Mouse (Mus musculus) kidney, postnatal 0 days (tissue): ENCODE measurements around the gene Pla2g3. TPM values are rescaled to one million over a fixed set of nuclear protein-coding genes. Genes with fewer than 3 reads are reported as not detected.

Experiments
- ATAC-seq: fragments of 200-750 bp; cut with Nextera tagmentation; replicated peaks from 2 replicates; pipeline ENCODE4 v1.8.0; 2017; ENCODE audit warnings: low read depth, moderate number of reproducible peaks, moderate TSS enrichment, moderate library complexity; ENCODE audit not compliant: low FRiP score
- DNase-seq: peaks from one replicate; pipeline ENCODE4 v3.0.0-alpha.2; 2016; ENCODE audit warnings: low spot score
- H3K27ac ChIP-seq: fragments of 300-500 bp; sonication (generic); 2 replicates; pipeline ENCODE4 v1.5.1; 2014; ENCODE audit warnings: mild to moderate bottlenecking
- H3K27me3 ChIP-seq: fragments of 300-500 bp; sonication (generic); 2 replicates; pipeline ENCODE4 v1.6.1; 2014; ENCODE audit warnings: low read length, mixed read lengths; ENCODE audit not compliant: insufficient read depth
- H3K36me3 ChIP-seq: fragments of 300-500 bp; sonication (generic); 2 replicates; pipeline ENCODE4 v1.6.1; 2014; ENCODE audit warnings: low read length, mixed read lengths; ENCODE audit not compliant: insufficient read depth
- H3K4me1 ChIP-seq: fragments of 300-500 bp; sonication (generic); replicated peaks from 2 replicates; pipeline ENCODE4 v1.6.1; 2014; ENCODE audit warnings: antibody characterized with exemption, low read length, mixed read lengths; ENCODE audit not compliant: insufficient read depth
- H3K4me2 ChIP-seq: fragments of 300-500 bp; sonication (generic); 2 replicates; pipeline ENCODE4 v1.6.1; 2014; ENCODE audit warnings: mild to moderate bottlenecking, low read length, moderate library complexity, mixed read lengths
- H3K4me3 ChIP-seq: fragments of 300-500 bp; sonication (generic); replicated peaks from 2 replicates; pipeline ENCODE4 v1.5.1; 2014; ENCODE audit warnings: low read depth, low read length
- H3K9ac ChIP-seq: fragments of 300-500 bp; sonication (generic); 2 replicates; pipeline ENCODE4 v1.6.1; 2014; ENCODE audit warnings: low read depth, low read length
- H3K9me3 ChIP-seq: fragments of 300-500 bp; sonication (generic); replicated peaks from 2 replicates; pipeline ENCODE4 v1.6.1; 2016; ENCODE audit warnings: low read length, inconsistent platforms, mixed read lengths
- CTCF ChIP-seq: IDR thresholded peaks from 2 replicates; pipeline ENCODE4 v1.5.1; 2016; ENCODE audit warnings: antibody characterized with exemption, low read depth, mild to moderate bottlenecking, moderate library complexity
- WGBS: fragments of 180-500 bp; shearing (Covaris S2); extraction: QIAGEN DNeasy Blood & Tissue Kit; methylation state at CpG from one replicate; pipeline ENCODE4 v1.1.7; 2014; 5-methylcytosine and 5-hydroxymethylcytosine counted together
- polyA plus RNA-seq: library from polyadenylated mRNA; unstranded; fragments of >200 nt; fragmentation: Nextera tagmentation; extraction: Ambion mirVana; gene quantifications from 2 replicates; pipeline ENCODE4 v1.2.1, GENCODE M21; 2015

Gene Pla2g3
- polyA plus RNA-seq, 1 experiment from 2014 or later: 0.25 TPM

DNA sequence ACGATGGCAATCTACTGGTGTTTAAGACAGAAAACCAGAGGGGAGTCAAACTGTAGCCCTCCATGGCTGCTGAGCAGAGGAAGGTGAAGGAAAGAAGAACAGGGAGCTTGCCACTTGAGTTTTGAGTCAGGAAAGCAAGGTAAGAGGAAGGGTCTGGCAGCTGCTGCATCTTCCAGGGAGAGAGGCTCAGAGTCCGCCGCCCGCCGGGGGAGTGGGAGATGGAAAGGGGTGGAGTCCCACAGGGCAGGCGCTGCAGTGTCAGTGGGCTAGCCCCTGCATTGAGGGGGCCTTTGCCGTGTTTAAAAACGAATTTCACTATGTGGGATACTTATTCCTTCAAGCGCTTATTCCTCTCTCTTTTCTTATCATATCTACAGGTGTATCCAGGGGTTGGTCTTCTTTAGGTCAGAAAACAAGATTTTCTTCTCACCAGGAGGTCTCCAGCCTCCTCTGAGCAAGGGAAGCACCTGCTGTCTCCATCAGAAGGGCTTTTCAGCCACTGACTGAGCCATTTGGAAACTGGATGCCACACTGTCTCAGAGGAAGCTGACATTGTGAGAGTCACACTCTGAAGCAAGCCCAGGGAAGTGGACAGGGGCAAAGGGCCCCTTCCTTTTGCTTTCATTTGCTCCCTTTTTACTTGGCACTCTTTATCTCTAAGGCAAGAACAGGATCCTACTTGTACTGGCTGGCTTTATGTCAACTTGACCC lies 57.6 kb downstream of the Pla2g3 start:
- 32% methylated on average over 9 of the region's 9 CpGs for WGBS
- Histone ChIP-seq H3K9me3 (no peaks in the 10 kb centered on the region), H3K4me3 (no peak overlapping the region), H3K36me3 (no peaks in the 10 kb centered on the region), H3K4me1 (peaks cover 2% of the 10 kb centered on the region; the same call in 1 of the 2 replicates), H3K27ac (no peak overlapping the region), H3K9ac (no peak overlapping the region), H3K4me2 (no peak overlapping the region), H3K27me3 (no peaks in the 10 kb centered on the region)
- TF ChIP-seq CTCF: no peak
- ATAC-seq (no peak), DNase-seq (no peak)

DNA sequence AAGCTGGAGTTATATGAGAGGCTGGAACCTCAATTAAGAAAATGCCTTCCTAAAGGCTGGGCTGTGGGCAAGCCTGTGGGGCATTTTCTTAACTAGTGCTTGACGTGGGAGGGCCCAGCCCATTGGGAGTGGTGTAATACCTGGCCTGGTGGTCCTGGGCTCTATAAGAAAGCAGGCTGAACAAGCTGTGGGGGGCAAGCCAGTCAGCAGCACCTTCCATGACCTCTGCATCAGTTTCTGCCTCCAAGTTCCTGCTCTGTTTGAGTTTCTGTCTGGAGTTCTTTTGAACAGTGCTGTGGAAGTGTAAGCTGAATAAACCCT lies 58.1 kb downstream of the Pla2g3 start:
- Histone ChIP-seq H3K4me3 (no peak overlapping the region), H3K4me1 (peaks cover 2% of the 10 kb centered on the region; the same call in 1 of the 2 replicates), H3K27me3 (no peaks in the 10 kb centered on the region), H3K4me2 (no peak overlapping the region), H3K27ac (peak overlapping the region; percentile 31; the same call in 1 of the 2 replicates), H3K9me3 (no peaks in the 10 kb centered on the region), H3K36me3 (no peaks in the 10 kb centered on the region), H3K9ac (no peak overlapping the region)
- DNase-seq (no peak), ATAC-seq (no peak)
- 21% methylated on average over 1 of the region's 1 CpGs for WGBS
- TF ChIP-seq CTCF: no peak

DNA sequence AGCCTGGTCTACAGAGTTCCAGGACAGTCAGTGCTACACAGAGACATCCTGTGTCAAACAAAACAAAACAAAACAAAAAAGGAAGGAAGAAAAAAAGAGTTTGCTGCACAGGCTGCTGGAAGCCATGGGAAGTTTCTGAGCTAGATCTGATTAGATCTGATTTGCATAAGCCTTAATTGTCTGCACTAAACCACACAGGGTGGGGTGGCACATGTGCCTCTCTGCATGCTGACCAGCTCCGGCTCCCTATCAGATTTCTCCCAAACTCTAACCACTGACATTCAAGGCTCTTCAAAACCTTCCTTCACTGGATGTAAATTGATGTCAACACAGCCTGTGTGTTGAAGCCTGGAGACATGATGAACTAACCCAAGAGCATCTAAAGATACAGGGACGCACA lies 59.0 kb downstream of the Pla2g3 start:
- Histone ChIP-seq H3K27ac (no peak overlapping the region), H3K4me1 (peaks cover 2% of the 10 kb centered on the region; the same call in 1 of the 2 replicates), H3K4me2 (no peak overlapping the region), H3K4me3 (no peak overlapping the region), H3K27me3 (no peaks in the 10 kb centered on the region), H3K9ac (no peak overlapping the region), H3K9me3 (no peaks in the 10 kb centered on the region), H3K36me3 (no peaks in the 10 kb centered on the region)
- ATAC-seq (no peak), DNase-seq (no peak)
- no peak for TF ChIP-seq CTCF
- WGBS: 85% methylated on average over 2 of the region's 2 CpGs

DNA sequence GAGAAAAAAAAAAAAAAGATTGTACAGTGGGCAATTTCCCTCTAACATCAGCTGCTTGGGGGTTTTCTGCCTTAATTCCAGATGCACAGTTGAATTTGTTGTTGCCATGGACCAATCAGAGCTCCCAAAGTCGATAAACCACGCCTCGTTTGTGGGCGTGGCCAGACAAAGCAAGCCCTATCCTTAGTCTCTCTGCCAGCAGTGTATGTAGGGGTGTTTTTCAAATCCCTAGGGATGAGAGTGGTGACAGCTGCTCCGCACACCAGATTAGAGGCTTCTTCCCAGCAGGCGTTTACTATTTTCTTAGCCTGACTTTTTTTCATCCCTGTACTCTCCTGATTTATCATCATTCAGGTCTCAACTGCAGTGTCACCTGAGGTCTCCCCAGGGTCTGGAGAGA lies 59.9 kb downstream of the Pla2g3 start:
- no peak overlapping the region for H3K4me2 ChIP-seq
- no peak overlapping the region for H3K9ac ChIP-seq
- DNase-seq: peak; percentile 66
- no peak overlapping the region for H3K4me3 ChIP-seq
- H3K9me3 ChIP-seq: no peaks in the 10 kb centered on the region
- WGBS: 53% methylated on average over 6 of the region's 6 CpGs
- ATAC-seq: no peak
- H3K4me1 ChIP-seq: peaks cover 2% of the 10 kb centered on the region; the same call in 1 of the 2 replicates
- no peak overlapping the region for H3K27ac ChIP-seq
- no peak for TF ChIP-seq CTCF
- no peaks in the 10 kb centered on the region for H3K36me3 ChIP-seq
- H3K27me3 ChIP-seq: no peaks in the 10 kb centered on the region

DNA sequence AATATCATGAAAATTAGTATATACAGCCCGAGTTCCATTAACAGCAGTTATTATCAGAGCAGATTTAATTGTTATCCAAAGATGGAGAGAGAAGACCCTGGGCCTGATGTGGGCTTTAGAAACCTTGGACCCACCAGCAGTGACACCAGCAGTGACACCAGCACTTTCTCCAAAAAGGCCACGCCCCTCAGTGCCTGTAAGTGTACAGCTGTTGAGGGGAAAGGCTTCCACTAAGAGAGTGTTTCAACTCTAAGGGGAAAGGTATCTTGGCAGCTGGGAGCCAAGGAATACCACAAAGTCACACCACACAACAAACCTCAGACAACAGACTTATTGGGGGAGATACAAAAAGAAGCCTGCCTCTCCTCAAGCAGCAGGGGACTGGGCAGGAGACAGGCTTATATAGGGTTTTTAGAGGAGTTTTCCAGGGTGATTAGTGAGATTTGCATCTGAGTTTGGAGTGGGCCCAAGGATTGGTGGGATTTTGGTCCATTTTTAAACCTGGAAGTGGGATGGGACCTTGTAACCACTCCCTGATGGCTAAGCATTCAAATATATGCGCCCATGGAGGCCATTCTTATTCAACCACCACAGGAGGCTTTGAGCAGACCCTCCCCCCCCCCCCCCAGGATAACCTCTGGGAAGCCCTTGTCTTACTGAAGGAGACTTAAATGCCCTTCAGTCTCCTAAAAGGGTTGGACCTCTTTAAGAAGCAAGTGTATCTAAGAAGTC lies 60.6 kb downstream of the Pla2g3 start:
- Histone ChIP-seq H3K27ac (no peak overlapping the region), H3K9me3 (no peaks in the 10 kb centered on the region), H3K36me3 (no peaks in the 10 kb centered on the region), H3K27me3 (no peaks in the 10 kb centered on the region), H3K4me2 (no peak overlapping the region), H3K4me1 (peaks cover 2% of the 10 kb centered on the region; the same call in 1 of the 2 replicates), H3K9ac (no peak overlapping the region), H3K4me3 (no peak overlapping the region)
- 74% methylated on average over 3 of the region's 3 CpGs for WGBS
- DNase-seq: no peak
- TF ChIP-seq CTCF: no peak
- ATAC-seq: no peak

Other genes starting within 250 kb of the Pla2g3 start
- gene Drg1, start 221.9 kb upstream of the Pla2g3 start, polyA plus RNA-seq: 176 and 198 TPM in 2 replicates
- 47.8 and 51.0 TPM in 2 replicates for gene Patz1, start 199.4 kb upstream of the Pla2g3 start, polyA plus RNA-seq
- gene Pik3ip1, start 157.9 kb upstream of the Pla2g3 start, polyA plus RNA-seq: 14.8 and 15.0 TPM in 2 replicates
- gene Limk2, start 79.1 kb upstream of the Pla2g3 start, polyA plus RNA-seq: 28.8 and 31.8 TPM in 2 replicates
- gene Rnf185, start 35.9 kb upstream of the Pla2g3 start, polyA plus RNA-seq: 37.8 and 39.1 TPM in 2 replicates
- gene Inpp5j, start 16.5 kb downstream of the Pla2g3 start, polyA plus RNA-seq: 4.5 and 4.7 TPM in 2 replicates
- 124 and 125 TPM in 2 replicates for gene Selenom, start 26.4 kb downstream of the Pla2g3 start, polyA plus RNA-seq
- gene Smtn, start 52.3 kb downstream of the Pla2g3 start, polyA plus RNA-seq: 86.4 and 94.3 TPM in 2 replicates
- 12.3 and 13.9 TPM in 2 replicates for gene Morc2a, start 160.9 kb downstream of the Pla2g3 start, polyA plus RNA-seq